Mouse (Mus musculus) bone marrow, adult 2 months (tissue): ENCODE data around the gene Rpl23. TPM values are rescaled to one million over a fixed set of nuclear protein-coding genes. Genes with fewer than 3 reads are reported as not detected.
"Not testable (repeated sequence)": the region's sequence is repeated elsewhere in the genome, so short reads cannot be mapped to it uniquely, and the experiment has no call there.

Source experiments
- H3K27ac ChIP-seq: fragments of 200-500 bp; 2 replicates; pipeline ENCODE4 v1.5.1; 2012; ENCODE audit warnings: low read depth, mild to moderate bottlenecking, control low read depth, inconsistent platforms, low read length; ENCODE audit not compliant: control insufficient read depth, poor library complexity, insufficient read depth
- H3K4me1 ChIP-seq: fragments of 200-500 bp; 2 replicates; pipeline ENCODE4 v1.6.1; 2011; ENCODE audit warnings: low read length; ENCODE audit not compliant: control insufficient read depth, insufficient read depth
- H3K4me3 ChIP-seq: fragments of 200-500 bp; replicated peaks from 2 replicates; pipeline ENCODE3; 2011; ENCODE audit warnings: mild to moderate bottlenecking, low read depth, low read length, control low read depth; ENCODE audit not compliant: control insufficient read depth
- CTCF ChIP-seq: fragments of 200-500 bp; IDR thresholded peaks from 2 replicates; pipeline ENCODE4 v1.5.1; 2011; ENCODE audit warnings: low read length, control low read depth; ENCODE audit not compliant: control insufficient read depth, insufficient read depth
- POLR2A ChIP-seq: fragments of 200-500 bp; IDR thresholded peaks from 2 replicates; pipeline ENCODE4 v1.6.1; 2011; ENCODE audit warnings: low read depth, mild to moderate bottlenecking, control low read depth, low read length, borderline replicate concordance; ENCODE audit not compliant: control insufficient read depth
- WGBS: fragments of 180-500 bp; shearing (Covaris S2); methylation state at CpG from one replicate; pipeline ENCODE4 v1.1.7; 2018; 5-methylcytosine and 5-hydroxymethylcytosine counted together
- polyA plus RNA-seq: library from polyadenylated mRNA; stranded (reverse); fragments of >200 nt; gene quantifications from 2 replicates; pipeline ENCODE4 v1.2.4, GENCODE M21; 2011; ENCODE audit warnings: low replicate concordance; ENCODE audit not compliant: missing spikeins, insufficient read depth, insufficient read length

The Rpl23 gene
- polyA plus RNA-seq, 1 experiment = 853 TPM

GRCm38 (mm10) chr11:97799994-97800690 is 17.9 kb upstream of the Rpl23 start:
- Histone ChIP-seq H3K4me3 (peak overlapping the region; percentile 84), H3K4me1 (peaks cover 2% of the 10 kb centered on the region; the same call in 1 of the 2 replicates), H3K27ac (peak overlapping the region; percentile 97)
- WGBS = 0% methylated on average over 41 of the region's 43 CpGs
- peak; percentile 60; the same call in 1 of the 2 replicates for TF ChIP-seq POLR2A
- no peak for TF ChIP-seq CTCF

GRCm38 (mm10) chr11:97799146-97799993 is 17.1 kb upstream of the Rpl23 start:
- TF ChIP-seq POLR2A (peak; percentile 92), CTCF (no peak)
- H3K4me3 ChIP-seq = peak overlapping the region; percentile 84
- H3K4me1 ChIP-seq = peaks cover 2% of the 10 kb centered on the region; the same call in 1 of the 2 replicates
- under 1% methylated on average over 71 of the region's 71 CpGs for WGBS
- H3K27ac ChIP-seq = peak overlapping the region; percentile 97

- TF ChIP-seq POLR2A = no peak
- H3K4me1 ChIP-seq = peaks cover 2% of the 10 kb centered on the region; the same call in 1 of the 2 replicates
Observed at GRCm38 (mm10) chr11:97798782-97799145, 16.5 kb upstream of the Rpl23 start, which contains the start of gene Lasp1. Gene Lasp1, plus strand, starts transcription at chr11:97799000.

GRCm38 (mm10) chr11:97798083-97798435 is 15.8 kb upstream of the Rpl23 start:
- TF ChIP-seq CTCF (no peak), POLR2A (no peak)
- Histone ChIP-seq H3K4me3 (no peak overlapping the region), H3K4me1 (peaks cover 2% of the 10 kb centered on the region; the same call in 1 of the 2 replicates), H3K27ac (no peak overlapping the region)
- 77% methylated on average over 8 of the region's 8 CpGs for WGBS

More at GRCm38 (mm10) chr11:97798782-97799145, 16.5 kb upstream of the Rpl23 start, which contains the start of gene Lasp1:
- Histone ChIP-seq H3K4me3 (peak within 1 kb of the TSS; percentile 84), H3K27ac (peak within 1 kb of the TSS; percentile 97)
- WGBS = under 1% methylated on average over 11 of the region's 11 CpGs

- H3K27ac ChIP-seq = no peak overlapping the region
- peaks cover 2% of the 10 kb centered on the region; the same call in 1 of the 2 replicates for H3K4me1 ChIP-seq
- TF ChIP-seq POLR2A (no peak), CTCF (no peak)
- no peak overlapping the region for H3K4me3 ChIP-seq
- 74% methylated on average over 15 of the region's 15 CpGs for WGBS
Observed at GRCm38 (mm10) chr11:97797369-97798082, 15.3 kb upstream of the Rpl23 start.

GRCm38 (mm10) chr11:97796910-97797309 is 14.7 kb upstream of the Rpl23 start:
- 5% methylated on average over 6 of the region's 6 CpGs for WGBS
- H3K4me3 ChIP-seq = no peak overlapping the region
- TF ChIP-seq POLR2A (no peak), CTCF (0 out of 2 replicates have a peak, but pooled peaks have one; percentile 16)
- H3K27ac ChIP-seq = no peak overlapping the region
- peaks cover under 1% of the 10 kb centered on the region; the same call in 1 of the 2 replicates for H3K4me1 ChIP-seq

GRCm38 (mm10) chr11:97793165-97793564 is 10.9 kb upstream of the Rpl23 start:
- WGBS = under 1% methylated on average over 2 of the region's 2 CpGs
- no peak overlapping the region for H3K27ac ChIP-seq
- no peak overlapping the region for H3K4me3 ChIP-seq
- no peak for TF ChIP-seq CTCF
- no peak for TF ChIP-seq POLR2A
- no peaks in the 10 kb centered on the region for H3K4me1 ChIP-seq

GRCm38 (mm10) chr11:97790778-97791438 is 8.7 kb upstream of the Rpl23 start:
- H3K27ac ChIP-seq, H3K4me3 ChIP-seq, H3K4me1 ChIP-seq: not testable (repeated sequence)
- 71% methylated on average over 2 of the region's 2 CpGs for WGBS
